Mouse (Mus musculus) heart, postnatal 0 days (tissue): Measurements from ENCODE around the gene Naglu. TPM values are rescaled to one million over a fixed set of nuclear protein-coding genes. Genes with fewer than 3 reads are reported as not detected.

ENCODE experiments used
- ATAC-seq: fragments of 200-750 bp; cut with Nextera tagmentation; 2 replicates; pipeline ENCODE4 v1.8.0; 2017; ENCODE audit warnings: low read depth, moderate number of reproducible peaks, moderate library complexity; ENCODE audit not compliant: insufficient read depth
- DNase-seq: peaks from one replicate; pipeline ENCODE4 v3.0.0-alpha.2; 2016; ENCODE audit warnings: low spot score
- H3K27ac ChIP-seq: fragments of 300-500 bp; sonication (generic); 2 replicates; pipeline ENCODE4 v1.5.1; 2014; ENCODE audit warnings: low read depth, mild to moderate bottlenecking
- H3K27me3 ChIP-seq: fragments of 300-500 bp; sonication (generic); 2 replicates; pipeline ENCODE4 v1.6.1; 2014; ENCODE audit warnings: low read length, mixed read lengths; ENCODE audit not compliant: control insufficient read depth, insufficient read depth
- H3K36me3 ChIP-seq: fragments of 300-500 bp; sonication (generic); replicated peaks from 2 replicates; pipeline ENCODE4 v1.6.1; 2014; ENCODE audit warnings: low read length, mixed read lengths; ENCODE audit not compliant: control insufficient read depth, insufficient read depth
- H3K4me1 ChIP-seq: fragments of 300-500 bp; sonication (generic); 2 replicates; pipeline ENCODE4 v1.6.1; 2014; ENCODE audit warnings: antibody characterized with exemption; ENCODE audit not compliant: control insufficient read depth, insufficient read depth
- H3K4me2 ChIP-seq: fragments of 300-500 bp; sonication (generic); 2 replicates; pipeline ENCODE4 v1.6.1; 2014; ENCODE audit warnings: low read depth, mild to moderate bottlenecking, low read length, moderate library complexity
- H3K4me3 ChIP-seq: fragments of 300-500 bp; sonication (generic); 2 replicates; pipeline ENCODE4 v1.5.1; 2014; ENCODE audit warnings: low read depth, low read length
- H3K9ac ChIP-seq: fragments of 300-500 bp; sonication (generic); replicated peaks from 2 replicates; pipeline ENCODE4 v1.6.1; 2014; ENCODE audit warnings: low read depth, low read length, mixed read lengths
- H3K9me3 ChIP-seq: fragments of 300-500 bp; sonication (generic); replicated peaks from 2 replicates; pipeline ENCODE4 v1.6.1; 2016; ENCODE audit warnings: low read length; ENCODE audit not compliant: control insufficient read depth
- CTCF ChIP-seq: IDR thresholded peaks from 2 replicates; pipeline ENCODE4 v1.5.1; 2016; ENCODE audit warnings: antibody characterized with exemption, control low read depth, low read depth
- EP300 ChIP-seq: IDR thresholded peaks from 2 replicates; pipeline ENCODE4 v1.6.1; 2016; ENCODE audit warnings: antibody characterized with exemption, low read depth
- WGBS: fragments of 180-500 bp; shearing (Covaris S2); extraction: QIAGEN DNeasy Blood & Tissue Kit; methylation state at CpG from one replicate; pipeline ENCODE4 v1.1.7; 2014; 5-methylcytosine and 5-hydroxymethylcytosine counted together
- polyA plus RNA-seq: library from polyadenylated mRNA; unstranded; fragments of >200 nt; fragmentation: Nextera tagmentation; extraction: Ambion mirVana; gene quantifications from 2 replicates; pipeline ENCODE4 v1.2.1, GENCODE M21; 2015
- total RNA-seq: library from RNA; depleted of rRNA; stranded (reverse); fragments of >200 nt; gene quantifications from 2 replicates; pipeline ENCODE4 v1.2.3, GENCODE M21; 2014; ENCODE audit warnings: low replicate concordance

Gene Naglu
- total and polyA plus RNA-seq, 2 experiments from 2014 or later = 10.3 to 15.8 TPM

DNA sequence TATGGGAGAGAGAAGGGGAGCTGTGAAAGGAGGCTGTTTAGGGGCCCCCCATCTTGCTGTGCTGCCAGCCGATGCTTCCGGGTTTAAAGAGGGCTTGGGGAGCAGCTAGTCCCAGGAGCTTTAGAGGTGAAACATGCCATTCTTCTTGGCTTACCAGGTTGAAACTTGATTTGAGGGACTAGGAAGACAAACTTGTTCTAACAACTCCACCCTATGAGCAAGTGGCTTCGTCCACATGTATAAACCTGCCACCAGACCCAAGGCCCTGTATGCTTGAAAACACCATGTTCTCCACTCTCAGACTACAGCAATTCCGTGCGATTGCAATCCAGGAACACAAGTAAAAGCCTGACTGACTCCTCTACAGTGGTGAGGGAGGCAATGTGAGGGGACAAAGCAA lies 33.2 kb downstream of the Naglu start:
- H3K27me3 ChIP-seq = no peaks in the 10 kb centered on the region
- H3K4me1 ChIP-seq = no peaks in the 10 kb centered on the region
- no peaks in the 10 kb centered on the region for H3K9me3 ChIP-seq
- DNase-seq (no peak), ATAC-seq (no peak)
- H3K27ac ChIP-seq = no peak overlapping the region
- H3K4me3 ChIP-seq = no peak overlapping the region
- 80% methylated on average over 5 of the region's 5 CpGs for WGBS
- no peak overlapping the region for H3K4me2 ChIP-seq
- H3K36me3 ChIP-seq = peaks cover 70% of the 10 kb centered on the region
- H3K9ac ChIP-seq = no peak overlapping the region
- TF ChIP-seq EP300 (no peak), CTCF (no peak)

DNA sequence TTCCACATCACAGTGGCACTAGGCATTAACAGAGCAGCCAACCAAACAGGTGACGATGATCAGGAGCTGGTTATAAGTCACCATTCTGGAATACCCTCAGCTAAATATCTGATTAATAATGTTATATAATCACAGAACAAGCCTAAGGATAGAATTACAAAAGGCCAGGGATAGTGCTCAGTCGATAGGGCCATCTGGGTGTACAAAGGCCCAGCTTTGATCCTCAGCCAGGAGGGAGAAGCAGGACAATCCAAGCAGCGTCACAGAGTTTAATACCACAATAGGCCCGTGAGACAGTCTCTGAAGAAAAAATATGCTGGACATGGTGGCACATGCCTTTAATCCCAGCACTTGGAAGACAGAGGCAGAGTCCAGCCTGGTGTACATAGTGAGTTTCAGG lies 39.5 kb downstream of the Naglu start:
- Histone ChIP-seq H3K9ac (no peak overlapping the region), H3K27me3 (no peaks in the 10 kb centered on the region), H3K36me3 (peaks cover 19% of the 10 kb centered on the region), H3K9me3 (no peaks in the 10 kb centered on the region), H3K4me3 (no peak overlapping the region), H3K4me1 (no peaks in the 10 kb centered on the region), H3K27ac (no peak overlapping the region), H3K4me2 (no peak overlapping the region)
- TF ChIP-seq EP300 = no peak
- TF ChIP-seq CTCF = no peak
- no peak for ATAC-seq
- DNase-seq = no peak
- 77% methylated on average over 4 of the region's 4 CpGs for WGBS

DNA sequence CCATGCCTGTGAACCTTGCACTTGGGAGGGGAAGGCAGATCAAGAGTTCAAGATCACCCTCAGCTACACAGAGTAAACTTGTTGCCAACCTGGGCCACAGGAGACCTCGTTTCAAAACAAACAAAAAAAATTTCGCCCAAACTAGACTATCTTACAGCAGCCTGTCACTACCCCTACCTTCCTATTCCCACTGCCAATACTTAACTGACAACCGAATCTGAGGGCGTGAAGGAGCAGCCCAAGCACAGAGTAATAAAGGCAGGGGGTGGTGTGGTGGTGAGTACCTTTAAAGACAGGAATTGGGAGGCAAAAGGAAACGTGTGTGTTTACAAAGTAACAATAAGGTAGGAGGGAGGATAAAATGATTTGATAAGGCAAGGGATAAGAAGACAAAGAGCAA lies 40.9 kb downstream of the Naglu start:
- no peak overlapping the region for H3K4me3 ChIP-seq
- H3K4me1 ChIP-seq = no peaks in the 10 kb centered on the region
- ATAC-seq (no peak), DNase-seq (no peak)
- no peaks in the 10 kb centered on the region for H3K9me3 ChIP-seq
- H3K4me2 ChIP-seq = no peak overlapping the region
- 58% methylated on average over 5 of the region's 5 CpGs for WGBS
- no peaks in the 10 kb centered on the region for H3K27me3 ChIP-seq
- TF ChIP-seq CTCF (no peak), EP300 (no peak)
- H3K9ac ChIP-seq = no peak overlapping the region
- peaks cover 6% of the 10 kb centered on the region; the same call in 1 of the 2 replicates for H3K36me3 ChIP-seq
- H3K27ac ChIP-seq = no peak overlapping the region

DNA sequence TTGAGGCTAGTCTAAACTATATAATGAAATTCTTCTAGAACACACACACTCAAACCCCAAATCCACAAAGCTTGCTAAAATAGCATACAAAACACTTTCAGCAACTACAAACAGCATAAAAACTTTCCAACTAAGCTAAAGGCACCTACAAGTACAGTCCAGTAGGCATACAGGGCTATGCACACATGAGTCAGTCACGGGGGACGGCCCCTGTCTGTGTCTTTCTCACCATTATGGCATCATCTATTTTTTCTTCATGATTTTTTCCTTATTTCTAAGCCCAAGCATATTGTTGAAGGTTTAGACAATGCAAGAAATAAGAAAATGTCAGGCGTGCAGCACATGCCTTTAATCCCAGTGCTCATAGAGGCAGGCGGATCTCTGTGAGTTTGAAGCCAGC lies 41.4 kb downstream of the Naglu start:
- TF ChIP-seq EP300 (no peak), CTCF (no peak)
- no peak overlapping the region for H3K27ac ChIP-seq
- no peaks in the 10 kb centered on the region for H3K4me1 ChIP-seq
- WGBS = 90% methylated on average over 4 of the region's 4 CpGs
- ATAC-seq = no peak
- no peak overlapping the region for H3K9ac ChIP-seq
- no peak for DNase-seq
- H3K27me3 ChIP-seq = no peaks in the 10 kb centered on the region
- peaks cover 6% of the 10 kb centered on the region for H3K36me3 ChIP-seq
- no peak overlapping the region for H3K4me3 ChIP-seq
- no peaks in the 10 kb centered on the region for H3K9me3 ChIP-seq
- no peak overlapping the region for H3K4me2 ChIP-seq

DNA sequence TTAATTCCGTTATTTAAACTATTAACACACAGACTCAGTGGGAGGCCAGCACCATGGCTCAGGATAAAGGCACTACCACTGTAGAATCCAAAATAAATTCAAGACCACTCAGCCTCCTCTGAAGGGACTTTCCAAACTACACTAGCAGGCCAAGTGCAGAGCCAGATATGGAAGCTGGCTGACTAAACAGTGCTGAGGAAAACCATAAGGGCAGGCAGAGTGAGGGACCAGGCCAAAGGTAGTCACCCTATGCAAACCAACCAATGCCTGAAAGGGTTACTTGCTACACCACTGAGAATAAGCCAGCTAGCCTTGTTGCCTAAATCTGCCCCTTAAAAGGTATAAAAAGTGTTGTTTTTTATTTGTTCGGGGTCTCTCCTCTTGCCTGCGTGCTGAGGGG lies 42.4 kb downstream of the Naglu start:
- H3K36me3 ChIP-seq = peaks cover 6% of the 10 kb centered on the region
- H3K9me3 ChIP-seq = no peaks in the 10 kb centered on the region
- no peak overlapping the region for H3K4me3 ChIP-seq
- no peak overlapping the region for H3K27ac ChIP-seq
- no peak overlapping the region for H3K4me2 ChIP-seq
- ATAC-seq = no peak
- H3K4me1 ChIP-seq = no peaks in the 10 kb centered on the region
- no peak for DNase-seq
- H3K9ac ChIP-seq = no peak overlapping the region
- H3K27me3 ChIP-seq = no peaks in the 10 kb centered on the region
- WGBS = 92% methylated on average over 3 of the region's 3 CpGs
- TF ChIP-seq EP300 (no peak), CTCF (no peak)

DNA sequence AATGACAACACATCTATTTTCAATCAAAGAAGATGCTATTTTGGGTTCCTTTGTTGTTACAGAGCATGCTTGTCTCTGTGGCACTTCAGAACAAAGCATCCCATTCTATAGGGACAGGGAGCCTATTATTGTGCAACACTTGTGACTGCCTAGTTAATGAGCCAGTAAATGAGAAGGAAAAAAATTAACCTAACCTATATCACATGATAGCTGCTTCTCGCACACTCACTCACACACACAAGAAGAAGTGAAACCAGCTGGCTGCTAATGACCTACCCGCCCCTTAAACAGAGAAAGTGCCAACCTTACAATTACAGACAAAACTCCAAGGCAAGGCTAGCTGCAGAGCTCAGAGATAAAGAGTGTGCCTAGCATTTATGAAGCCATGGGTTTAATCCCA lies 45.8 kb downstream of the Naglu start:
- Histone ChIP-seq H3K4me3 (no peak overlapping the region), H3K36me3 (peaks cover 6% of the 10 kb centered on the region), H3K27ac (no peak overlapping the region), H3K4me1 (peaks cover 16% of the 10 kb centered on the region), H3K27me3 (no peaks in the 10 kb centered on the region), H3K4me2 (no peak overlapping the region), H3K9ac (no peak overlapping the region), H3K9me3 (no peaks in the 10 kb centered on the region)
- no peak for ATAC-seq
- DNase-seq = no peak
- WGBS = 74% methylated on average over 2 of the region's 2 CpGs
- TF ChIP-seq CTCF = no peak
- TF ChIP-seq EP300 = no peak
